Mouse (Mus musculus) cortical plate, adult 2 months (tissue): ENCODE results near the gene Sox30.

Experiments used
- CTCF ChIP-seq: fragments of 200-500 bp; IDR thresholded peaks from 2 replicates; pipeline ENCODE4 v1.5.1; 2011; ENCODE audit warnings: mild to moderate bottlenecking, control low read depth, low read length; ENCODE audit not compliant: insufficient read depth; ENCODE audit errors: extremely low read depth
- POLR2A ChIP-seq: fragments of 200-500 bp; IDR thresholded peaks from 2 replicates; pipeline ENCODE4 v1.6.1; 2011; ENCODE audit warnings: mild to moderate bottlenecking, low read length, control low read depth; ENCODE audit not compliant: insufficient read depth; ENCODE audit errors: extremely low read depth

DNA sequence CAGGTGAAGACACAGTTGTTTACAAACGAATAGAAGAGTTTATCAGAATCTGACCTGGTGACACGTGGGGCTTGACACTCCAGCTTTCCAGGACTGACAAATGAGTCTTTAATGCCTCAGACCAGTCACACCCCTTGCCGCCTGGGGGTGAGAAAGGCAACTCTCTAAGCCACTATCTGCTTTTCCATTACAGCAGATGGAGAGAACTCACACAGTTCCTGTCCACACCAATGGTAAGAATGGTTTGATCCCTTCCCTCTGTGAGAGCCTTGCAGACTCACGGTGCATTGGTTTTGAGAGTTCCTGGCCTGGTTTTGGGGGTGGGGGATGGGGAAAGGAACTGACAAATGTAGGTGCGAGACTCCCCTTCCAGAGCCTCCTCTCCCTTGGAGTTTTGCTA is 74.2 kb downstream of the Sox30 start:
- TF ChIP-seq CTCF (no peak), POLR2A (no peak)
